Mouse (Mus musculus) lung, adult 2 months (tissue): ENCODE data around the gene Nek4.

Experiments used
- CTCF ChIP-seq: fragments of 200-500 bp; IDR thresholded peaks from 2 replicates; pipeline ENCODE4 v1.5.1; 2011; ENCODE audit warnings: mild to moderate bottlenecking, low read length, control low read depth; ENCODE audit not compliant: insufficient read depth
- POLR2A ChIP-seq: fragments of 200-500 bp; IDR thresholded peaks from 2 replicates; pipeline ENCODE4 v1.6.1; 2011; ENCODE audit warnings: low read depth, mild to moderate bottlenecking, control low read depth, low read length, borderline replicate concordance; ENCODE audit errors: extremely low read depth

DNA sequence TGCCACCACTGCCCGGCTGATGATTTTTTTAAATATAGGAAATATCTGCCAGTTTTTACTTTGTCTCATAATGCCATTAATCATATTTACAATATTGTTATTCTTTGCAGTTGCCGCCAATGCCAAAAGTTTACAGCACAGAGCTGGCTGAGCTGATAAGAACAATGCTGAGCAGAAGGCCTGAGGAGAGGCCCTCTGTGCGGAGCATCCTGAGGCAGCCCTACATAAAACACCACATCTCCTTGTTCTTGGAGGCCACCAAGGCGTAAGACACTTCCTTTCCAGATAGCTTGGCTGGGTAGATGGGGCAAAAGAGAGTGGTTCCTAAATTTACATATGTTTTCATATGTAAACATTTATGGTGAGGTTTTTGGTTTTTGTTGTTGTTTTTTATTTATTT is 7.9 kb downstream of the Nek4 start:
- TF ChIP-seq CTCF, result no peak
- no peak for TF ChIP-seq POLR2A
